Mouse (Mus musculus) G1E (cell line): ENCODE data around the gene Gapvd1. TPM values are rescaled to one million over a fixed set of nuclear protein-coding genes. Genes with fewer than 3 reads are reported as not detected.
A peak's percentile ranks its signal among the peaks of the same experiment; 100 is the strongest.
"Not testable (repeated sequence)": the region's sequence is repeated elsewhere in the genome, so short reads cannot be mapped to it uniquely, and the experiment has no call there.

ENCODE experiments used
- ATAC-seq: 2 replicates; pipeline ENCODE4 v1.8.0; 2016; ENCODE audit warnings: mild to moderate bottlenecking; ENCODE audit not compliant: insufficient number of reproducible peaks, poor library complexity, low FRiP score, severe bottlenecking; ENCODE audit errors: extremely low read depth
- DNase-seq: peaks from one replicate; pipeline ENCODE4 v3.0.0; 2012; ENCODE audit warnings: low spot score
- H3K27me3 ChIP-seq: 2 replicates; pipeline ENCODE4 v1.6.1; 2012; ENCODE audit warnings: mild to moderate bottlenecking, low read length, inconsistent platforms; ENCODE audit not compliant: insufficient read depth
- H3K36me3 ChIP-seq: replicated peaks from 2 replicates; pipeline ENCODE3; 2012; ENCODE audit warnings: mild to moderate bottlenecking, inconsistent platforms
- H3K4me1 ChIP-seq: 2 replicates; pipeline ENCODE4 v1.6.1; 2012; ENCODE audit warnings: low read depth, low read length, inconsistent platforms, mixed read lengths; ENCODE audit not compliant: insufficient read depth
- H3K4me3 ChIP-seq: 2 replicates; pipeline ENCODE4 v1.5.1; 2012; ENCODE audit warnings: low read depth, mild to moderate bottlenecking, inconsistent platforms, low read length, moderate library complexity, mixed read lengths
- H3K9me3 ChIP-seq: replicated peaks from 2 replicates; pipeline ENCODE4 v1.6.1; 2012; ENCODE audit warnings: inconsistent platforms
- CTCF ChIP-seq: IDR thresholded peaks from 2 replicates; pipeline ENCODE4 v1.5.1; 2012; ENCODE audit warnings: low read depth, low read length, inconsistent platforms, mixed read lengths
- GATA1 ChIP-seq: IDR thresholded peaks from 2 replicates; pipeline ENCODE4 v1.6.1; 2012; ENCODE audit warnings: borderline replicate concordance, low read length, inconsistent platforms, mixed read lengths
- GATA2 ChIP-seq: IDR thresholded peaks from 2 replicates; pipeline ENCODE4 v1.6.1; 2012; ENCODE audit warnings: low read depth, low read length, inconsistent platforms, borderline replicate concordance
- POLR2AphosphoS5 ChIP-seq: IDR thresholded peaks from 2 replicates; pipeline ENCODE4 v1.6.1; 2012; ENCODE audit warnings: low read depth, low read length, inconsistent platforms; ENCODE audit not compliant: insufficient replicate concordance
- TAL1 ChIP-seq: conservative IDR thresholded peaks from 2 replicates; pipeline ENCODE4 v1.6.1; 2012; ENCODE audit warnings: low read depth, low read length, inconsistent platforms, mixed read lengths
- polyA plus RNA-seq: library from polyadenylated mRNA; stranded (reverse); fragments of >175 nt; gene quantifications from 2 replicates; pipeline ENCODE4 v1.2.3, GENCODE M21; 2012
- total RNA-seq, 2 experiments: library from RNA; stranded (forward) in 1 of 2; stranded (reverse) in 1 of 2; fragments of 200-1000 nt in 1 of 2; fragments of >200 nt in 1 of 2; fragmentation: Nextera tagmentation in 1 of 2; gene quantifications; 2 replicates each; pipeline ENCODE4 v1.2.3; 2014 to 2017

Gapvd1 gene
- total RNA-seq (2014; fragmentation: Nextera tagmentation) (89.2 and 102 TPM in 2 replicates), total RNA-seq (2017) (83.0 and 95.0 TPM in 2 replicates), polyA plus RNA-seq (16.6 and 23.5 TPM in 2 replicates)

DNA sequence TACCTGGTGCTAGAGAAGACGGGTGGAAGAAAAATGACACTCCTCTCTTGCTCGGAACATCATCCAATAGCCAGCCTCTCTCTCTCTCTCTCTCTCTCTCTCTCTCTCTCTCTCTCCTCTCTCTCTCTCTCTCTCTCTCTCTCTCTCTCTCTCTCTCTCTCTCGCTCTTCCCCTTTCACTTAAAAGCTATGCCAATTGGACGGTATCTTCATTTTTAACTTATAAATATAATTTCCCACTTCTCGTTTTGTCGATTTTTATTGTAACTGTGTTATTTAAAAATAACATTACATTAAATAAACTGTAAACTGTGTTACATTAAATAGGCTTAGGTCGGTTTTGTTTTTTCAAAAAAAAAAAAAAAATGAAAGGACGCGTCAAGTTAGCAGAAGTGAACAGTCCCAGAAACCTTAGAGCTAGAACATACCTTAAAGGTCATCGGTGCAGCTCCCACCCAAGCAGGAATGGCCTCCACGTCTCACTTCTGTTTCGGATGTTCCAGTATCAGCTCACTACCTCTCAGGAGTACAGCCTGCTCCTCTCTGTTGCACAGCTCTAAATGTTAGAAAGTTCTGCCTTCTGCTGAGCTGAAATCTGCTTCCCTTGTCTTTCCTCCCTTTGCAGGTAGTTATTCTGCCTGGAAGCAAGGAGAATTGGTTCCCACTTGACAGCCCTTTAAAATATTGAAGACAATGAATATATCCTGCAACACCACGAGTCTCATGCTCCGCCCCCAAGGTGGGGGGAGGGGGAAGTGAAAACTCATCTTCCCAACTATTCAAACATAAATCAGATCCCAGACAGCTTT lies at the start of gene Gapvd1:
Gene Gapvd1 (minus strand): TSS at position 682 of the 808 bp plus-strand sequence.
- Histone ChIP-seq H3K36me3 (peaks cover 6% of the 10 kb centered on the region), H3K9me3 (no peaks in the 10 kb centered on the region), H3K4me1 (peaks cover 34% of the 10 kb centered on the region), H3K27me3 (no peaks in the 10 kb centered on the region), H3K4me3 (peak within 1 kb of the TSS; percentile 98)
- ATAC-seq: no peak; the same call in 1 of the 2 replicates
- TF ChIP-seq CTCF (no peak), POLR2AphosphoS5 (no peak), GATA1 (no peak), TAL1 (no peak), GATA2 (no peak)
- DNase-seq: no peak

DNA sequence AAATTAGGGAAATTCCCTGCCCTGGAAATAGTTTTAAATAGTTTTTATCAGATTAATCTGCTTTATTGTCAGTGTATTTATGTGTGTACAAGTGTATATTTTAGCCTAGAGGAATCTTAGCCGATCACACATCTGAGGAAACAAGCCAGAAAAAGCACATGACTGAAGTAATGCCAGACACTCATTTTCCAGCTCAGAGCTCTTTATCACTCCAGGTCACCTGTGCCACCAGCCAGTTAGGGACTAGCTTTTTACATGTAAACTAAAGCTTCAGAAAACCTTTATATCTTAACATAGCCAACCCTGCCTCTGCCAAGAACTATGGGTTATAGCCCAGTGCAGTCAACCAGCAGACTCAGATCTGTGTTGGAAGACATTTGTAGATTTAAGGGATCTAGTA lies 49.8 kb upstream of the Gapvd1 start:
- no peak for ATAC-seq
- TF ChIP-seq GATA2 (no peak), GATA1 (no peak), CTCF (no peak), TAL1 (peak; percentile 50; the same call in 1 of the 2 replicates)
- Histone ChIP-seq H3K36me3 (peaks cover 46% of the 10 kb centered on the region), H3K4me3 (no peak overlapping the region; the same call in 1 of the 2 replicates), H3K9me3 (no peaks in the 10 kb centered on the region), H3K4me1 (peaks cover 70% of the 10 kb centered on the region), H3K27me3 (no peaks in the 10 kb centered on the region)
- no peak for DNase-seq

DNA sequence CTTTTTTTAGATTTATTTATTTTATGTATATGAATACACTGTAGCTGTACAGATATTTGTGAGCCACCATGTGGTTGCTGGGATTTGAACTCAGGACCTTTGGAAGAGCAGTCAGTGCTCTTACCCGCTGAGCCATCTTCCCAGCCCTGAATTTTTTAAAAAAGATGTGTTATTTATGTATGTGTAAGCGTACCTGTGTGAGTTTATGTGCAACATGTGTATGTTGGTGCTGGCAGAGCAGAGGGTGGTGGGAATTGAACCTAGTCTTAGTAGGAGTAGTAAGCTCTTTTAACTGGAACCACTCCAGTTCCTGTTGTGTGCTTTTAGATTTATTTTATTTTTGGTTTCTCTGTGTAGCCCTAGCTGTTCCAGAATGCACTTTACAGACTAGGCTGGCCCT lies 49.1 kb upstream of the Gapvd1 start:
- no peak for DNase-seq
- no peak overlapping the region; the same call in 1 of the 2 replicates for H3K4me3 ChIP-seq
- H3K36me3 ChIP-seq: peaks cover 45% of the 10 kb centered on the region
- ATAC-seq: no peak
- peaks cover 63% of the 10 kb centered on the region for H3K4me1 ChIP-seq
- H3K9me3 ChIP-seq: no peaks in the 10 kb centered on the region
- TF ChIP-seq CTCF (no peak), POLR2AphosphoS5 (no peak), GATA2 (no peak), GATA1 (no peak), TAL1 (no peak)
- H3K27me3 ChIP-seq: no peaks in the 10 kb centered on the region

DNA sequence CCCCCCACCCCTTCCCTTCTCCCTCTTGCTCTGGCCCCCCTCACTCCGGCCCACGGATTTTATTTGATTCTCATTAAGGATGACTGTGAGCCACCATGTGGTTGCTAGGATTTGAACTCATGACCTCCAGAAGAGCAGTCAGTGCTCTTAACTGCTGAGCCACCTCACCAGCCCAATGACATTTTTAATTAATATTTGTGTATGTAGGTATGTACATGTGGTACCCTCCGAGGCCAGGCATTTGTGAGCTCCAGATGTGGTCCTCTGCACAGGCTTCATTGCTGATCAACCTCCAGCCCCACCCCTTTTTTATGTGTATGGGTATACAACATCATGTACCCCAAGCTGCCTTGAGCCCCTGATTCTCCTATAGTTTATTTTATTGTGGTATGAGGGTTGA lies 48.7 kb upstream of the Gapvd1 start:
- ATAC-seq (no peak), DNase-seq (no peak)
- Histone ChIP-seq H3K4me1 (peaks cover 63% of the 10 kb centered on the region), H3K9me3 (no peaks in the 10 kb centered on the region), H3K36me3 (peaks cover 42% of the 10 kb centered on the region), H3K4me3 (peak overlapping the region; percentile 79), H3K27me3 (no peaks in the 10 kb centered on the region)
- no peak for TF ChIP-seq CTCF
- TF ChIP-seq GATA2: no peak
- TF ChIP-seq TAL1: no peak
- no peak for TF ChIP-seq POLR2AphosphoS5
- TF ChIP-seq GATA1: no peak

DNA sequence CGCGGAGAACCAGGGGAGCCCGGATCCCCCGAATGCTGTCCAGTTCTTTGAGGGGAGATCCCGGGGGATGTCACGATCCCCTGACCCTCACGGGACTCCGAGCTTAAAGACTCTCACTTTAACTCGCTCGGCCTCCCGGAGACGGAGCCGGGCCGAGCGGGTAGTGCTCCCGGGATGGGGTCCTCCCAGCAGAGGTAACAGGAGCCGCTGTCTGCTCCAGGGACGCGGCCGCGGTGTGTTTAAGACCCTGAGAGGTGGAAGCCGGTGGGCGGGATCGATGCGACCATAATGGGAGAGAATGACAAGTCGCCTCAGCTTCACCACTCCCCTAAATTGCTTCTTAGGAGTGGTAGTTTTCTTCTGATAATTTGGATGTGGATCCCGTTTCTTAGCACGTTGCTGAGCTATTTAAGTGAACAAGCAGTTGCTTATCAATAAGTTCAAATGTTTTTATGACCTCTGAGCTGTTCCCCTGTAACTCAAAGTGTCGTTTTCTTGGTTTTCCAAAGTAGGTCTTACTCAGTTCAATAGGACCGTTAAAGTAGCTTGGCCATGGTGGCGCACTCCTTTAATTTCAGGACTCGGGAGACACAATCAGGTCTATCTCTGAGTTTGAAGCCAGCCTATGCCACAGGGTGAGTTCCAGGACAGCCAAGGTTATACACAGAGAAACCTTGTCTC lies 47.7 kb upstream of the Gapvd1 start:
- peaks cover 63% of the 10 kb centered on the region for H3K4me1 ChIP-seq
- H3K4me3 ChIP-seq: peak overlapping the region; percentile 79
- not testable (repeated sequence) for DNase-seq, H3K9me3 ChIP-seq, H3K27me3 ChIP-seq
- H3K36me3 ChIP-seq: peaks cover 40% of the 10 kb centered on the region
- peak; percentile 35; the same call in 1 of the 2 replicates for ATAC-seq

DNA sequence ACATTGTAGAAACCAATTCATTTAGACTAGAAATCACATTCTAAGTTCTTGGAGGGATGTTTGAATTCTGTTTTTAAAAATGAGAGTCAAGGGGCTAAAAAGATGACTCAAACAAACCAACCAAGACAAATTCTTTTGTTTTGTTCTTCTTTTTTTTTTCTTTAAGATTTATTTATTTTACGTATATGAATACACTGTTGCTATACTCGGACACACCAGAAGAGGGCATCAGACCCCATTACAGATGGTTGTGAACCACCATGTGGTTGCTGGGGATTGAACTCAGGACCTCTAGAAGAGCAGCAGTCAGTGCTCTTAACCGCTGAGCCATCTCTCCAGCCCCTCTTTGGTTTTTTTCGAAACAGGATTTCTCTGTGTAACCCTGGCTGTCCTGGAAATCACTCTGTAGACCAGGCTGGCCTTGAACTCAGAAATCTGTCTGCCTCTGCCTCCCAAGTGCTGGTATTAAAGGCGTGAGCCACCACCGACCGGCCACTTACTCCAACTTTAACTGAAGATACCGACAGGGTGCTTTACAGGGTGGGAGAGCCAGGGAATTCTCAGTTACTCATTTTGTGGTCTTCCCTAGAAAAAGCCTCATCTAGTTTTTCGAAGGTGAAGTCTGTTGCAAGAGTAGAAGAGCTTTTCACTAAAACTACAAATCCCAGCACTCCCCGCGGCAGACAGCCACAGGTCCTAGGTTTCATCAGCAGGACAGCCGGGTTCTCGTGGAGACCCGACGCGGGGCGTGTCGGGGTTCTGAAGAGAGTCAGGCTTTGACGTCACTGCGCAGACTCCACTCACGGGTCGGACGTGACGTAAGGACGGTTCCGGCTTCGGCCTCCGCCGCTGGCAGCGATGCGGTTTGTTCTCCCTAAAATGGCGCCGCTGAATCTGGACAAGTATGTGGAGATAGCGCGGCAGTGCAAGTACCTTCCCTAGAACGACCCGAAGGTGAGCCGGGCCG lies 46.8 kb upstream of the Gapvd1 start:
- Histone ChIP-seq H3K27me3 (no peaks in the 10 kb centered on the region), H3K4me3 (peak overlapping the region; percentile 79), H3K36me3 (peaks cover 40% of the 10 kb centered on the region), H3K9me3 (no peaks in the 10 kb centered on the region), H3K4me1 (peaks cover 57% of the 10 kb centered on the region)
- TF ChIP-seq TAL1: no peak
- TF ChIP-seq CTCF: no peak
- no peak for TF ChIP-seq GATA1
- TF ChIP-seq POLR2AphosphoS5: no peak
- TF ChIP-seq GATA2: no peak
- peak; percentile 85 for DNase-seq
- ATAC-seq: peak; percentile 85
